Mouse (Mus musculus): ENCODE data around the gene Swsap1. TPM values are rescaled to one million over a fixed set of nuclear protein-coding genes. Genes with fewer than 3 reads are reported as not detected.

Swsap1 gene
- polyA plus RNA-seq, 1 experiment from 2014 or later, result 6.5 TPM

GRCm38 (mm10) chr9:21923490-21924098 is 32.0 kb upstream of the Swsap1 start:
- Histone ChIP-seq H3K9ac (ENCODE audit: low read depth, low read length) (0 out of 2 replicates have a peak overlapping the region, but pooled peaks have one; percentile 8), H3K4me3 (ENCODE audit: low read length) (no peak overlapping the region), H3K27ac (ENCODE audit: low read length) (no peak overlapping the region), H3K4me1 (ENCODE audit: control insufficient read depth, insufficient read depth, low read length) (peaks cover 8% of the 10 kb centered on the region), H3K27me3 (replicated peaks; ENCODE audit: control insufficient read depth, insufficient read depth, low read length) (no peaks in the 10 kb centered on the region), H3K36me3 (ENCODE audit: control insufficient read depth, insufficient read depth, low read length) (peaks cover 3% of the 10 kb centered on the region; the same call in 1 of the 2 replicates), H3K9me3 (ENCODE audit: control insufficient read depth, low read length) (no peaks in the 10 kb centered on the region), H3K4me2 (ENCODE audit: low read depth, low read length) (no peak overlapping the region)
- no peak for ATAC-seq
- WGBS, result 52% methylated on average over 3 of the region's 3 CpGs

DNA sequence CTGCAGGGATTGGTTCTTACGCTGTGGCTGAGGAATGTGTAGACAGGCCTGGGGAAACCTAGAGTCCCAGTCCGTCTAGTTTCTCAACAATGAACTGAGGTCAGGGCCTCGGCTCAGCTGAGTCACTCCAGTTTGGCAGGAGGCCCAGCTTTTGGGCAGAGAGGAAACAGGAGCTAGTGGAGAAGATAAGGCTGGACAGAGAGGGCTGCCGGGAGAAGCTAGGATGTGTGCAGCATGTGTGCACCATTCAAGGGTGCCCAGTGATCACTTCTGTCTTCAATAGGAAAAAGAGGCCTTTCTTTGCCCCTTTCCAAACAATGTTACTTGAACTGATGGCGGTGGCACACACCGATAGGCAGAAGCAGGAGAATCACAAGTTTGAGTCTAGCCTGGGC is 31.5 kb upstream of the Swsap1 start:
- H3K9ac ChIP-seq (ENCODE audit: low read depth, low read length), result 0 out of 2 replicates have a peak overlapping the region, but pooled peaks have one; percentile 8
- H3K27ac ChIP-seq (ENCODE audit: low read length), result no peak overlapping the region
- peaks cover 8% of the 10 kb centered on the region for H3K4me1 ChIP-seq (ENCODE audit: control insufficient read depth, insufficient read depth, low read length)
- H3K4me2 ChIP-seq (ENCODE audit: low read depth, low read length), result no peak overlapping the region
- peaks cover 3% of the 10 kb centered on the region; the same call in 1 of the 2 replicates for H3K36me3 ChIP-seq (ENCODE audit: control insufficient read depth, insufficient read depth, low read length)
- no peaks in the 10 kb centered on the region for H3K9me3 ChIP-seq (ENCODE audit: control insufficient read depth, low read length)
- ATAC-seq, result peak; percentile 36
- H3K4me3 ChIP-seq (ENCODE audit: low read length), result no peak overlapping the region
- 52% methylated on average over 6 of the region's 6 CpGs for WGBS
- no peaks in the 10 kb centered on the region for H3K27me3 ChIP-seq (replicated peaks; ENCODE audit: control insufficient read depth, insufficient read depth, low read length)

DNA sequence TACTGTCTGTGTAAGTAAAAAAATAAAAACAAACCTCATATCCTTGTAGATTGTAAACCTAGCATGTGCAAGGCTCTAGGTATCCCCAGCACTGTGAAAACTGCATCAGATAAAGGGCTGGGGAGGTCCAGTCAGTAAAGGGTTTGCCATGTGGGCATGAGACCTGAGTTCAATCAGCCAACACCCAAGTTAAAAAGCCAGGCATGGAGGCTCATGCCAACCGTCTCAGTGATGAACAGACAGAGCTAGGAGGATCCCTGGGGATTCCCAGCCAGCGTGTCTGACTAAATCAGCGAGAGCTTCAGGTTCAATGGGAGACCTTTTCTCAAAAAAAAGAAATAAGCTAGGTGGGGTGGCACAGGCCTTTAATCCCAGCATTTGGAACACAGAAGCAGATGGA is 30.5 kb upstream of the Swsap1 start:
- 93% methylated on average over 3 of the region's 3 CpGs for WGBS

DNA sequence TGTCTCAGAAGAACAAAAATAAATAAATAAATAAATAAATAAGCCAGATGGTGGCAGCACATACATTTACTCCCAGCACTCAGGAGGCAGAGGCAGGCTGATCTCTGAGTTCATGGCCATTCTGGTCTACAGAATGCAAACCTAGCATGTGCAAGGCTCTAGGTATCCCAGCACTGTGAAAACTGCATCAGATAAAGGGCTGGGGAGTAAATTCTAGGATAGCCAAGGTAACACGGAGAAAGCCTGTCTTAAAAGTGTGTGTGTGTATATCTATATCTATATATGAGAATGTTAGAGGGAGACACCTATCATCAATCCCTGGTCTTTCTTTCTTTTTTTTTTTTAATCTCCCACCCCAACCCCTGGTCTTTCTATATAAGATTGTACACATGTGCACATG is 30.0 kb upstream of the Swsap1 start:
- no peak overlapping the region for H3K9ac ChIP-seq (ENCODE audit: low read depth, low read length)
- peaks cover 8% of the 10 kb centered on the region for H3K4me1 ChIP-seq (ENCODE audit: control insufficient read depth, insufficient read depth, low read length)

More for the DNA sequence above, 30.5 kb upstream of the Swsap1 start:
- H3K9me3 ChIP-seq (ENCODE audit: control insufficient read depth, low read length), result no peaks in the 10 kb centered on the region
- H3K4me1 ChIP-seq (ENCODE audit: control insufficient read depth, insufficient read depth, low read length), result peaks cover 8% of the 10 kb centered on the region
- no peaks in the 10 kb centered on the region for H3K27me3 ChIP-seq (replicated peaks; ENCODE audit: control insufficient read depth, insufficient read depth, low read length)
- H3K4me2 ChIP-seq (ENCODE audit: low read depth, low read length), result no peak overlapping the region
- no peak overlapping the region for H3K9ac ChIP-seq (ENCODE audit: low read depth, low read length)
- H3K4me3 ChIP-seq (ENCODE audit: low read length), result no peak overlapping the region
- no peak overlapping the region for H3K27ac ChIP-seq (ENCODE audit: low read length)
- H3K36me3 ChIP-seq (ENCODE audit: control insufficient read depth, insufficient read depth, low read length), result peaks cover 3% of the 10 kb centered on the region; the same call in 1 of the 2 replicates
- ATAC-seq, result no peak

GRCm38 (mm10) chr9:21926155-21926554 is 29.4 kb upstream of the Swsap1 start:
- Histone ChIP-seq H3K4me1 (ENCODE audit: control insufficient read depth, insufficient read depth, low read length) (peaks cover 8% of the 10 kb centered on the region), H3K4me2 (ENCODE audit: low read depth, low read length) (peak overlapping the region; percentile 48), H3K9ac (ENCODE audit: low read depth, low read length) (no peak overlapping the region), H3K27ac (ENCODE audit: low read length) (peak overlapping the region; percentile 67; the same call in 1 of the 2 replicates), H3K9me3 (ENCODE audit: control insufficient read depth, low read length) (no peaks in the 10 kb centered on the region), H3K4me3 (ENCODE audit: low read length) (peak overlapping the region; percentile 67), H3K36me3 (ENCODE audit: control insufficient read depth, insufficient read depth, low read length) (peaks cover 3% of the 10 kb centered on the region; the same call in 1 of the 2 replicates), H3K27me3 (replicated peaks; ENCODE audit: control insufficient read depth, insufficient read depth, low read length) (no peaks in the 10 kb centered on the region)
- 65% methylated on average over 6 of the region's 6 CpGs for WGBS
- ATAC-seq, result no peak

More for the DNA sequence above, 30.0 kb upstream of the Swsap1 start:
- no peak for ATAC-seq
- Histone ChIP-seq H3K4me3 (ENCODE audit: low read length) (no peak overlapping the region), H3K36me3 (ENCODE audit: control insufficient read depth, insufficient read depth, low read length) (peaks cover 3% of the 10 kb centered on the region; the same call in 1 of the 2 replicates), H3K4me2 (ENCODE audit: low read depth, low read length) (no peak overlapping the region), H3K27ac (ENCODE audit: low read length) (no peak overlapping the region), H3K27me3 (replicated peaks; ENCODE audit: control insufficient read depth, insufficient read depth, low read length) (no peaks in the 10 kb centered on the region), H3K9me3 (ENCODE audit: control insufficient read depth, low read length) (no peaks in the 10 kb centered on the region)
- WGBS, result 96% methylated on average over 1 of the region's 1 CpGs

DNA sequence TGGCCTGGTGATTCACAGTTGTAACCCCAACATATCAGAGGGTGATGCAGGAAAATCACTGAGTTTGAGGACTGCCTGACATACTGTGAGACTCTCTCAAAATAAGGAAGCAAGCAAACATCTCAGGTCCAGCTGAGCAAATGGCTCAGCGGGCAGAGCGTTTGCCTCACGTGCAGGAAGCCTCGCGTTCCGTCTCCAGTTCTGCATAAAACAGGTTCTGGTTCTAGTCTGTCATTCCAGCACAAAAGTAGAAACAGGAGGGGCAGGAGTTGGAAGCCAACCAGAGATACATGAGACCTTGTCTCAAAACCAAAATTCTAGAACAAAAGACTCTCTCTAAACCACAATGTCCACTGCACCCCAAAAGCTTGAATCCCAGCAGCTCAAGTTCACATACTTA is 28.8 kb upstream of the Swsap1 start:
- 2% methylated on average over 6 of the region's 6 CpGs for WGBS
- peak overlapping the region; percentile 78 for H3K9ac ChIP-seq (ENCODE audit: low read depth, low read length)
- no peaks in the 10 kb centered on the region for H3K9me3 ChIP-seq (ENCODE audit: control insufficient read depth, low read length)
- peak overlapping the region; percentile 67 for H3K27ac ChIP-seq (ENCODE audit: low read length)
- peak overlapping the region; percentile 48 for H3K4me2 ChIP-seq (ENCODE audit: low read depth, low read length)
- no peaks in the 10 kb centered on the region for H3K27me3 ChIP-seq (replicated peaks; ENCODE audit: control insufficient read depth, insufficient read depth, low read length)
- H3K4me1 ChIP-seq (ENCODE audit: control insufficient read depth, insufficient read depth, low read length), result peaks cover 8% of the 10 kb centered on the region
- H3K4me3 ChIP-seq (ENCODE audit: low read length), result peak overlapping the region; percentile 67
- H3K36me3 ChIP-seq (ENCODE audit: control insufficient read depth, insufficient read depth, low read length), result peaks cover 3% of the 10 kb centered on the region; the same call in 1 of the 2 replicates
- ATAC-seq, result no peak

GRCm38 (mm10) chr9:21927208-21927753 is 28.3 kb upstream of the Swsap1 start, which contains the start of the genes Ccdc159 and Tmem205:
Ccdc159 (plus strand) TSS chr9:21927471.
Tmem205 (minus strand) TSS chr9:21927556.
- Histone ChIP-seq H3K4me3 (ENCODE audit: low read length) (peak within 1 kb of the TSS; percentile 67), H3K36me3 (ENCODE audit: control insufficient read depth, insufficient read depth, low read length) (peaks cover 3% of the 10 kb centered on the region; the same call in 1 of the 2 replicates), H3K27me3 (replicated peaks; ENCODE audit: control insufficient read depth, insufficient read depth, low read length) (no peaks in the 10 kb centered on the region), H3K27ac (ENCODE audit: low read length) (peak within 1 kb of the TSS; percentile 67), H3K9me3 (ENCODE audit: control insufficient read depth, low read length) (no peaks in the 10 kb centered on the region), H3K4me2 (ENCODE audit: low read depth, low read length) (peak within 1 kb of the TSS; percentile 48), H3K9ac (ENCODE audit: low read depth, low read length) (peak within 1 kb of the TSS; percentile 78), H3K4me1 (ENCODE audit: control insufficient read depth, insufficient read depth, low read length) (peaks cover 8% of the 10 kb centered on the region)
- WGBS, result under 1% methylated on average over 28 of the region's 28 CpGs
- peak; percentile 97 for ATAC-seq

- 77% methylated on average over 3 of the region's 3 CpGs for WGBS
- peaks cover 3% of the 10 kb centered on the region; the same call in 1 of the 2 replicates for H3K36me3 ChIP-seq (ENCODE audit: control insufficient read depth, insufficient read depth, low read length)
- ATAC-seq, result no peak
- no peak overlapping the region for H3K4me3 ChIP-seq (ENCODE audit: low read length)
- peaks cover 8% of the 10 kb centered on the region for H3K4me1 ChIP-seq (ENCODE audit: control insufficient read depth, insufficient read depth, low read length)
- H3K9ac ChIP-seq (ENCODE audit: low read depth, low read length), result no peak overlapping the region
- no peak overlapping the region for H3K27ac ChIP-seq (ENCODE audit: low read length)
- no peak overlapping the region for H3K4me2 ChIP-seq (ENCODE audit: low read depth, low read length)
- H3K9me3 ChIP-seq (ENCODE audit: control insufficient read depth, low read length), result no peaks in the 10 kb centered on the region
- no peaks in the 10 kb centered on the region for H3K27me3 ChIP-seq (replicated peaks; ENCODE audit: control insufficient read depth, insufficient read depth, low read length)
Measured at GRCm38 (mm10) chr9:21929208-21929607, 26.3 kb upstream of the Swsap1 start.

- no peak overlapping the region for H3K27ac ChIP-seq (ENCODE audit: low read length)
- no peak overlapping the region for H3K9ac ChIP-seq (ENCODE audit: low read depth, low read length)
- H3K4me1 ChIP-seq (ENCODE audit: control insufficient read depth, insufficient read depth, low read length), result peaks cover 5% of the 10 kb centered on the region; the same call in 1 of the 2 replicates
- H3K4me2 ChIP-seq (ENCODE audit: low read depth, low read length), result no peak overlapping the region
- H3K4me3 ChIP-seq (ENCODE audit: low read length), result no peak overlapping the region
- no peaks in the 10 kb centered on the region for H3K27me3 ChIP-seq (replicated peaks; ENCODE audit: control insufficient read depth, insufficient read depth, low read length)
- no peaks in the 10 kb centered on the region for H3K36me3 ChIP-seq (ENCODE audit: control insufficient read depth, insufficient read depth, low read length)
- no peaks in the 10 kb centered on the region for H3K9me3 ChIP-seq (ENCODE audit: control insufficient read depth, low read length)
- WGBS, result 59% methylated on average over 2 of the region's 2 CpGs
- ATAC-seq, result no peak
Measured at GRCm38 (mm10) chr9:21932006-21932405, 23.5 kb upstream of the Swsap1 start.
